Mouse (Mus musculus): ENCODE measurements around the gene Gm21972.

The Gm21972 gene

GRCm38 (mm10) chr1:86161061-86161460 is 27.6 kb downstream of the Gm21972 start:
- no peak for DNase-seq (ENCODE audit: low read depth, low spot score)

- DNase-seq (ENCODE audit: low read depth, low spot score), result no peak
Measured at GRCm38 (mm10) chr1:86174602-86175001, 41.2 kb downstream of the Gm21972 start.

DNA sequence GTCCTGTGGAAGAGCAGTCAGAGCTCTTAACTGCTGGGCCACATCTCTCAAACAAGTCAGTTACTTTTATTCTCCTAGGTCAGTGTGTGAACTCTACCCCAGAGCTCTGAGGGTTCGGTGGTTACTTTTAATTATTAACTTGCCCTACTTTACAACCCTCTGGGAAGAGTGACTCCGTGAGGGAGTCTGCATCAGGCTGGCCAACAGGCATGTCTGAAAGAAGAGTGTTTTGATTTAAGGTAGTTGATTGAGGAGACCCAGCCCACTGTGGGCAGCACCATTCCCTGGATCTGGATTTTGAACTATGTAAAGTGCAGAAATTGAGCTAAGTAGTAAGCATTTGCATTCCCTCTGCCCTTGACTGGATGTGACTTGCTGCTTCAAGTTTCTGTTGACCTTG is 42.6 kb downstream of the Gm21972 start:
- no peak for DNase-seq (ENCODE audit: low read depth, low spot score)

- peak; percentile 86 for DNase-seq (ENCODE audit: low read depth, low spot score)
Measured at GRCm38 (mm10) chr1:86178462-86179253, 45.2 kb downstream of the Gm21972 start.

- no peak for DNase-seq (ENCODE audit: low read depth, low spot score)
Measured at GRCm38 (mm10) chr1:86182004-86182709, 48.7 kb downstream of the Gm21972 start.

- DNase-seq (ENCODE audit: low read depth, low spot score), result no peak
Measured at GRCm38 (mm10) chr1:86183577-86184263, 50.3 kb downstream of the Gm21972 start.

- DNase-seq (ENCODE audit: low read depth, low spot score), result no peak
Measured at GRCm38 (mm10) chr1:86186762-86187161, 53.3 kb downstream of the Gm21972 start.

DNA sequence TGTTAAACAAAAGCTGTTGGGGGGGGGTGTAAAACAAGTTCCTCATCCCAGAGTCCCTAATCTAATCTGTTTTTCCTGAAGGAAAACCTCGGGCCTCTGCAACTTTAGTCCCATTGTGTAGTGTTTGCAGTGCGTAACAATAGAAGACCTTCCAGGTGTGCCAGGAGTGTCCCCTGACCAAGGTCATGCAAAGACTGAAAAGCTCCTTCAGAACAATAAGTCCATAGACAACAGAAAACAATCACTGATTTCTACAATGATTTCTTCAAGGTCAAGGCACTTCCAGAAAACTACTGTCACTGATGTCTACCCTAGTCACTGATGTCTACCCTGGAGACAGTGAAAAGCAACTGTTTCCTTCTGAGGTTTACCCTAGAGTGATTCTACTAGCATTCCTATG is 54.4 kb downstream of the Gm21972 start:
- no peak for DNase-seq (ENCODE audit: low read depth, low spot score)

DNA sequence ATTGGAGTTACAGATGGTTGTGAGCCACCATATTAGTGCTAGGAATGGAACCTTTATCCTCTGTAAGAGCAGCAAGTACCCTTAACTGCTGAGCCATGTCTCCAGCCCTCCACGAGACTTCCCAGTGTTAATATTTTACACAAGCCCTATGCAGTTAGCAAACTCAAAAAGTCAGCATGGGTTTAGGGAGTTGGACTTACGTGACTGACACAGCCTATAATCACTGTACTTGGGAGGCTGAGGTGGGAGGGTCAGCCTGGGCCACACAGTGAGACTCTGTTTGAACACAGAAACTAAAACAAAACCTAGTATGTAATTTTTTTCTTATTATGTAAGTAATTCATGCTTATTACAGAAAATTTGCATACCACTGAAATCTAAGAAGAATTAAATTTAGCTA is 54.8 kb downstream of the Gm21972 start:
- DNase-seq (ENCODE audit: low read depth, low spot score), result no peak

DNA sequence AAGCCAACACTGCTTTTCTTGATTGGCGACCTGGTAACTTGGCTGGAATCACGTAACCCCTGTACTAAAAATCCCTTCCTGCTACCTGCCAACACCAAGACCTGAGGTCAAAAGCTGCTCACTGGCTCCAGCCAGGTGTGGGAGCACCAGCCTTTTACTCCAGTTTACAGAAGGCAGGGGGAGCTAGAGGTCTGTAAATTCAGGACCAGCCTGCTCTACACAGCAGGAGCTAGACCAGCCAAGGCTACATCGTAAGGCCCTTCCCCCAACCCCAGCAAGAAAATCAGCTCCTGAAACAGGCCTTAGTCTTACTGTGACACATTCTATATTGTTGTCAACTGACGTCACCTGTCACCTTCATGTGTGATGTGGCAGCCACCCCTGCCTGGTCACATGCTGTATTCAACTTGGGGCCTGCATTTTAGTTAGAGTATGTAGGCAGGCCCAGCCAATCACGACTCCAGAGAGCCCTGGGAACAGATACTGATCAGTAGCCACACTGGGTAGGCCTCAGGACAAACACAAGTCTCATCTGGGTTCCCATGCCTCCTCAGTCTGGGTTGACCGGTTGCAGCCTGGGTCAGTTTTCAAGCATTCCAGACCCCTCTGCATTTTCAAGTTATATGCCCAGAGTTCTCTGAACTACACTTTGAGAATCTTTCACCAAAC is 55.7 kb downstream of the Gm21972 start:
- DNase-seq (ENCODE audit: low read depth, low spot score), result no peak

GRCm38 (mm10) chr1:86190843-86191242 is 57.4 kb downstream of the Gm21972 start:
- no peak for DNase-seq (ENCODE audit: low read depth, low spot score)

GRCm38 (mm10) chr1:86194044-86194443 is 60.6 kb downstream of the Gm21972 start:
- no peak for DNase-seq (ENCODE audit: low read depth, low spot score)

DNA sequence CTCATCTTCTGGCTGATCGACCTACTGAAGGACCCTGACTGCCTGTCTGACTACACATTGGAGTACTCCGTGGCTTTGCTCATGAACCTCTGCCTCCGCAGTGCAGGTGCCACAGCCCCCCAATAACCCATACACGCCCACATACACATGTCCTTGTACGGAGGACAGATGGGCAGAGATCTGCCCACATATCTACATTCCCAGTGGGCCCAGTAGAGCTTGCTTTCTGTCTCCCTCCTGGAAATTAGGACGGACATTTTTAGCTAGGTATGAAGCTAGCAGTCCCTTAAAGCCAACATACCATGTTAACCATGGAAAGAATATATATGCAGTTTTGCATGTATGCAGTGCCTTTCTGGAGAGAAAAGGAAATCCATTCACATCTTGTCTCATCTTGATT is 64.8 kb downstream of the Gm21972 start:
- no peak for DNase-seq (ENCODE audit: low read depth, low spot score)

DNA sequence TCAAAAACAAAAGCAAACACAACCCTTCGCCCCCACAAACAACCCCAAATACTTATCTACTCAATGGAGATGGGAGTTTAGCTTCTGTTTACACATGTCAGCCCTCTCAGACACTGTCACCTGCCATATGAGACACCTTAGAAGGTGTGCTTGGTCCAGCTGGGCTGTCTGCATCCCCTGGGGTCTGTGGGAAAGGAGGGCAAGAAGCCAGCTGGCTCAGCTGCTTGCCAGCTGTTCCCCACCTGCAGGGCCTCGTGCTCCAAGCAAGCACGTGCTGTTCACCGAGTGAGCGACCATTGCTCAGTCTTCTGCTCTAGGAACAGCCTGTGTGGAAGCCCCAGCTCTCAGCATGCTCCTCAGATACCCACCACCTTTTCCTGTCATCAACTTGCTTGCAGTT is 65.6 kb downstream of the Gm21972 start:
- DNase-seq (ENCODE audit: low read depth, low spot score), result no peak

DNA sequence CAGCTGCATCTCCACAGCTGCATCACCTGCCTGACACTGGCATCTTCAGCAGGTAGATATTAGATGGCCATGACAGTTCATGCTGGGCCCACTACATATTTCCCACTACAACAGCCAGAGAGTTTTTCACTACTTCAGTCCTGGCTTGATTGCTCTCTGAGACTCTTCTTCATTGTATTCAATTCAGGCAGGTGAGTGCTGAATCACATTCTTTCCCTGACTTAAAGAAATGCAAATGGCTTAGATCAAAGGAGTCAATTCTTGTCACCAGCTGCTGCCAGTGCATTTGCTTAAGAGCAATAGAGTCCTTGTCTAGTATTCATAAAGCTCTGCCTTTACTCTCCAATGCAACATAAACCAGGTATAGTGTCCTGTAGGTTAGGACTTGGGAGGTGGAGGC is 67.9 kb downstream of the Gm21972 start:
- DNase-seq (ENCODE audit: low read depth, low spot score), result no peak

DNA sequence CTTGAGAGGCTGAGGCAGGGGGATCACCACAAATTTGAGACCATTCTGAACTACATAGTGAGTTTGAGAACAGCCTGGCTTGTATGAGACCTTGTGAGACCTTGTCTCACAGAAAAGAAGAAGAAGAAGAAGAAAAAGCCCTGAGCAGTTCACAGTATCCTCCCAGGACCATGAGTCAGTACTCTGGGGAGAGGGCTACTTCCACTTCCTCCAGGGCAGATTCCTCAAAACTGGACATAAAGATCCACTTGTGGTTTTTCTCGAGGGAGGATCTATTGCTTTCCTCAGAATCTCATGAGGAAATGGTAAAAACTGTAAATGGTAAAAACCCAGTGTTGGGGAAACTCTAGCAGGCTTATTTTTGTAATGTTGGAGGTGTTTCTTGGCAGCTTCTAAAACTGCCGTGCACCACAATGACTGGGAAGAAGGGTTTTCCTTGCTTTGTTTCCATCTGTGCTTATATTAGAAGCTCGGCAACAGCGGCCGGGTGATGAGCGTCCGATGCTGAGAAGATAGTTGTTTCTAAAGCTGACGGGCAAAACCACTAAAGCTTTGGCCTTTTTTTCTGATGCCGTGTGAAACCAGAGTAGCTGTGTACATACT is 69.3 kb downstream of the Gm21972 start:
- no peak for DNase-seq (ENCODE audit: low read depth, low spot score)

GRCm38 (mm10) chr1:86210676-86211075 is 77.2 kb downstream of the Gm21972 start:
- no peak for DNase-seq (ENCODE audit: low read depth, low spot score)

DNA sequence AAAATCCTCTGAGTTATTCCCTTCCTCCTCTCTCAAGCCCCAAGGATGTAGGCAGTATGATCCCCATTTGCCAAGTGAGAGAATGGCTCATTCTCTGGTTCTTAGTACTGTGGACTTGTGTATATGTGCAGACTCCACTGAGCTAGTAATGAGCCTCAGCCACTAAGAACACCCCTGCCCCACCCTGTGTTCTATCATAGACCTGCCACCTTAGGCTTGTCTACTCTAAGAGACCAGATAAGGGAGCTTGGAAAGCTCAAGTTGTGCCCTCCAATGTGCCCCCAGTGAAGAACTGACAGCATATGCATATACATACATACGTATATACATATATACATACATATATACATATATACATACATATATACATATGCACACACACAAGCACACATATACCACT is 78.1 kb downstream of the Gm21972 start:
- no peak for DNase-seq (ENCODE audit: low read depth, low spot score)
